Mouse (Mus musculus) lung, embryonic 14.5 days (tissue): ENCODE measurements around the gene Vmn1r2. TPM values are rescaled to one million over a fixed set of nuclear protein-coding genes. Genes with fewer than 3 reads are reported as not detected.
"Not testable (repeated sequence)": the region's sequence is repeated elsewhere in the genome, so short reads cannot be mapped to it uniquely, and the experiment has no call there.

Experiments used
- ATAC-seq: fragments of 200-750 bp; cut with Nextera tagmentation; 2 replicates; pipeline ENCODE4 v1.8.0; 2017; ENCODE audit warnings: mild to moderate bottlenecking, moderate TSS enrichment, moderate library complexity; ENCODE audit not compliant: insufficient read depth
- DNase-seq: peaks from one replicate; pipeline ENCODE4 v3.0.0-alpha.2; 2015
- H3K27ac ChIP-seq: fragments of 300-500 bp; sonication (generic); 2 replicates; pipeline ENCODE4 v1.5.1; 2014; ENCODE audit warnings: low read depth, mild to moderate bottlenecking, moderate library complexity
- H3K27me3 ChIP-seq: fragments of 300-500 bp; sonication (generic); 2 replicates; pipeline ENCODE4 v1.6.1; 2014; ENCODE audit warnings: low read length, control low read depth; ENCODE audit not compliant: insufficient read depth
- H3K36me3 ChIP-seq: fragments of 300-500 bp; sonication (generic); 2 replicates; pipeline ENCODE4 v1.6.1; 2014; ENCODE audit warnings: control low read depth; ENCODE audit not compliant: insufficient read depth
- H3K4me1 ChIP-seq: fragments of 300-500 bp; sonication (generic); 2 replicates; pipeline ENCODE4 v1.6.1; 2014; ENCODE audit warnings: antibody characterized with exemption, control low read depth; ENCODE audit not compliant: insufficient read depth
- H3K4me2 ChIP-seq: fragments of 300-500 bp; sonication (generic); 2 replicates; pipeline ENCODE4 v1.6.1; 2014; ENCODE audit warnings: mild to moderate bottlenecking
- H3K4me3 ChIP-seq: fragments of 300-500 bp; sonication (generic); 2 replicates; pipeline ENCODE4 v1.5.1; 2014; ENCODE audit warnings: low read depth, low read length
- H3K9ac ChIP-seq: fragments of 300-500 bp; sonication (generic); 2 replicates; pipeline ENCODE4 v1.6.1; 2014
- H3K9me3 ChIP-seq: fragments of 300-500 bp; sonication (generic); 2 replicates; pipeline ENCODE4 v1.6.1; 2016; ENCODE audit warnings: low read depth, low read length, control low read depth
- CTCF ChIP-seq: IDR thresholded peaks from 2 replicates; pipeline ENCODE4 v1.5.1; 2016; ENCODE audit warnings: antibody characterized with exemption, low read depth
- WGBS: fragments of 180-500 bp; shearing (Covaris S2); extraction: QIAGEN DNeasy Blood & Tissue Kit; methylation state at CpG from one replicate; pipeline ENCODE4 v1.1.7; 2014; 5-methylcytosine and 5-hydroxymethylcytosine counted together
- polyA plus RNA-seq: library from polyadenylated mRNA; unstranded; fragments of >200 nt; fragmentation: Nextera tagmentation; extraction: Ambion mirVana; gene quantifications from 2 replicates; pipeline ENCODE4 v1.2.1, GENCODE M21; 2014

The Vmn1r2 gene
- polyA plus RNA-seq, result not detected in 2 replicates

GRCm38 (mm10) chr4:3167020-3167419 is at the start of gene Vmn1r2:
TSS of gene Vmn1r2 (plus strand) at chr4:3167320.
- DNase-seq, H3K4me1 ChIP-seq, H3K27ac ChIP-seq, H3K27me3 ChIP-seq, H3K9me3 ChIP-seq, ATAC-seq, H3K4me2 ChIP-seq, H3K9ac ChIP-seq, H3K4me3 ChIP-seq, H3K36me3 ChIP-seq: not testable (repeated sequence)
- no CpG with 5 or more reads among the region's 1 CpGs for WGBS

DNA sequence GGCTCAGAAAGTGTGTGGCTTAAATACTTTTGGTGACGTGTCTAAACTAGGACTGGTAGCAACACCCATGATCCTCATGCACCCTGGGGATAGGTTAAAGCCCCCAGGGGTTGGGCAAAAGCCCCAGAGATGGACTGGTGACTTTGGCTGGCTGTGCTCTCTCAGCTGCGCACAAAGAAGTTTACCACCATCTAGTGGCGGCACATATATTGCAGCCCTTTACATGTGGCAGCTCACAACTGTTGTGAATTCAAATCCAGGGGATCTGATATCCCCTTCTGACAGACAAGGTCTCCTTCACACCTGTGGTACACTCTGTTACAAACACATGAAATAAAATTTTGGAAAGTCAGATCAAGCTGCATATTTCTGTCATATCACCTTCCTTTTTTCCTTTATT is 19.2 kb upstream of the Vmn1r2 start:
- not testable (repeated sequence) for H3K9ac ChIP-seq, H3K4me2 ChIP-seq, H3K4me1 ChIP-seq, H3K9me3 ChIP-seq, H3K27ac ChIP-seq, H3K36me3 ChIP-seq, DNase-seq, ATAC-seq, H3K4me3 ChIP-seq, H3K27me3 ChIP-seq
- no CpG with 5 or more reads among the region's 3 CpGs for WGBS

GRCm38 (mm10) chr4:3153320-3153719 is 13.8 kb upstream of the Vmn1r2 start:
- H3K36me3 ChIP-seq, H3K27ac ChIP-seq, H3K4me2 ChIP-seq, H3K9ac ChIP-seq, ATAC-seq, DNase-seq, H3K27me3 ChIP-seq, H3K9me3 ChIP-seq, H3K4me3 ChIP-seq, H3K4me1 ChIP-seq: not testable (repeated sequence)
- WGBS, result 64% methylated on average over 2 of the region's 2 CpGs

- not testable (repeated sequence) for H3K9me3 ChIP-seq, H3K4me3 ChIP-seq, H3K27me3 ChIP-seq, H3K4me1 ChIP-seq, H3K27ac ChIP-seq, H3K4me2 ChIP-seq, H3K36me3 ChIP-seq, H3K9ac ChIP-seq, ATAC-seq, DNase-seq
Measured at GRCm38 (mm10) chr4:3164429-3164828, 2.7 kb upstream of the Vmn1r2 start.

GRCm38 (mm10) chr4:3165046-3165445 is 2.1 kb upstream of the Vmn1r2 start:
- H3K4me2 ChIP-seq, result no peak overlapping the region
- no peak overlapping the region for H3K9ac ChIP-seq
- TF ChIP-seq CTCF, result no peak
- H3K4me3 ChIP-seq, result no peak overlapping the region
- 93% methylated on average over 4 of the region's 4 CpGs for WGBS
- H3K9me3 ChIP-seq, result peaks cover 4% of the 10 kb centered on the region; the same call in 1 of the 2 replicates
- no peak for ATAC-seq
- H3K36me3 ChIP-seq, result no peaks in the 10 kb centered on the region
- no peak for DNase-seq
- H3K27ac ChIP-seq, result no peak overlapping the region
- H3K4me1 ChIP-seq, result no peaks in the 10 kb centered on the region
- no peaks in the 10 kb centered on the region for H3K27me3 ChIP-seq

GRCm38 (mm10) chr4:3174586-3174985 is 7.5 kb downstream of the Vmn1r2 start:
- not testable (repeated sequence) for ATAC-seq, H3K4me3 ChIP-seq, H3K36me3 ChIP-seq, H3K4me1 ChIP-seq, H3K27me3 ChIP-seq, H3K4me2 ChIP-seq, H3K9ac ChIP-seq, H3K27ac ChIP-seq, DNase-seq
- 73% methylated on average over 4 of the region's 4 CpGs for WGBS
- peaks cover 13% of the 10 kb centered on the region; the same call in 1 of the 2 replicates for H3K9me3 ChIP-seq

DNA sequence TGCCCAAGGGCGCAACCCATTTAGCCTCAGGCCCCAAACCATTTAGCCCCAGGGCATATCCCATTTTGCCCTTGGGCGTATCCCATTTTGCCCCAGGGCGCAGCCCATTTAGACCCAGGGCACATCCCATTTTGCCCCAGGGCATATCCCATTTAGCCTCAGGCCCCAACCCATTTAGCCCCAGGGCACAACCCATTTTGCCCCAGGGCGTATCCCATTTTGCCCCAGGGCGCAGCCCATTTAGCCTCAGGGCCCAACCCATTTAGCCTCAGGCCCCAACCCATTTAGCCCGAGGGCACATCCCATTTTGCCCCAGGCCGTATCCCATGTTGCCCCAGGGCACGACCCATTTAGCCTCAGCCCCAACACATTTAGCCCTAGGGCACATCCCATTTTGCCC is 8.6 kb downstream of the Vmn1r2 start:
- not testable (repeated sequence) for H3K27me3 ChIP-seq, H3K9ac ChIP-seq, H3K27ac ChIP-seq, ATAC-seq, H3K4me1 ChIP-seq, H3K4me3 ChIP-seq, DNase-seq, H3K36me3 ChIP-seq, H3K4me2 ChIP-seq
- WGBS, result 92% methylated on average over 6 of the region's 8 CpGs
- H3K9me3 ChIP-seq, result peaks cover 13% of the 10 kb centered on the region; the same call in 1 of the 2 replicates

DNA sequence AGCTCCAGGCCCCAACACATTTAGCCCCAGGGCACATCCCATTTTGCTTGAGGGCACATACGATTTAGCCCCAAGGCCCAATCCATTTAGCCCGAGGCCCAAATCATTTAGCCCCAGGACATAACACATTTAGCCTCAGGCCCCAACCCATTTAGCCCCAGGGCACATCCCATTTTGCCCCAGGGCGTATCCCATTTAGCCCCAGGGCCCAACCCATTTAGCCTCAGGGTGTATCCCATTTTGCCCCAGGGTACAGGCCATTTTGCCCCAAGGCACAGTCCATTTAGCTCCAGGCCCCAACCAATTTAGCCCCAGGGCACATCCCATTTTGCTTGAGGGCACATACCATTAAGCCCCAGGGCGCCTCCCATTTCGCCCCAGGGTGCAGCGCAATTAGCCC is 9.1 kb downstream of the Vmn1r2 start:
- not testable (repeated sequence) for DNase-seq

DNA sequence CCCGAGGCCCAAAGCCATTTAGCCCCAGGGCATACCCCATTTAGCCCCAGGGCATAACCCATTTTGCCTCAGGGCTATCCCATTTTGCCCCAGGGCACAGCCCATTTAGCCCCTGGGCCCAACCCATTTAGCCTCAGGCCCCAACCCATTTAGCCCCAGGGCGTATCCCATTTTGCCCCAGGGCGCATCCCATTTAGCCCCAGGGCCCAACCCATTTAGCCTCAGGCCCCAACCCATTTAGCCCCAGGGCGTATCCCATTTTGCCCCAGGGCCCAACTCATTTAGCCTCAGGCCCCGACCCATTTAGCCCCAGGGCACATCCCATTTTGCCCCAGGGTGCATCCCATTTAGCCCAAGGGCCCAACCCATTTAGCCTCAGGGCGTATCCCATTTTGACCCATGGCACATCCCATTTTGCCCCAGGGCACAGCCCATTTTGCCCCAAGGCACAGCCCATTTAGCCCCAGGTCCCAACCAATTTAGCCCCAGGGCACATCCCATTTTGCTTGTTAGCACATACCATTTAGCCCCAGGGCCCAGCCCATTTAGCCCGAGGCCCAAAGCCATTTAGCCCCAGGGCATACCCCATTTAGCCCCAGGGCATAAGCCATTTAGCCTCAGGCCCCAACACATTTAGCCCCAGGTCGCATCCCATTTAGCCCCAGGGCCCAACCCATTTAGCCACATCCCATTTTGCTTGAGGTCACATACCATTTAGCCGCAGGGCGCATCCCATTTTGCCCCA is 9.8 kb downstream of the Vmn1r2 start:
- H3K27ac ChIP-seq, H3K4me1 ChIP-seq, H3K36me3 ChIP-seq, H3K9ac ChIP-seq, H3K27me3 ChIP-seq, DNase-seq, H3K4me2 ChIP-seq, H3K4me3 ChIP-seq, ATAC-seq: not testable (repeated sequence)
- peaks cover 13% of the 10 kb centered on the region; the same call in 1 of the 2 replicates for H3K9me3 ChIP-seq
- WGBS, result 87% methylated on average over 10 of the region's 10 CpGs

More for the DNA sequence above, 9.1 kb downstream of the Vmn1r2 start:
- 92% methylated on average over 6 of the region's 6 CpGs for whole genome bisulfite sequencing
- H3K9ac ChIP-seq, H3K27me3 ChIP-seq, H3K4me1 ChIP-seq, H3K36me3 ChIP-seq, H3K4me2 ChIP-seq, ATAC-seq, H3K4me3 ChIP-seq, H3K27ac ChIP-seq: not testable (repeated sequence)
- peaks cover 13% of the 10 kb centered on the region; the same call in 1 of the 2 replicates for H3K9me3 ChIP-seq

DNA sequence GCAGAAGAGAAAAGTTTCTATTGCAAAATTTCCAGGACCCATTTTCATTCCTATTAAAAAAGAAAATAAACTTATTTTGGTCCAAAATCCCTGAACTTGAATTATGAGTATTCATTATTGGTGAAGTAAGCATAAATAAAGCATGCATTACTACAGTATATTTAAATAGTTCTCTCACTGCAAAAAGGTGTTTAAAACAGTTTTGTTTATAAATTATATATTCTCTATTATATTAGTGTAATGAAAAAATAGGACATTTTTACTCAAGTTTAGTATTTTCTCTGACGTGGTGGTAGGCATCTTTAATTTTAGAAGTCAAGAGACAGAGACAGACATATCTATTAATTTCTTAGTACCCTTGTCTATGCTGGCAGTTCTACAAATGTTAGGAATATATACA is 18.1 kb downstream of the Vmn1r2 start, which contains the start of gene Vmn1r3:
TSS of gene Vmn1r3 (minus strand) at position 101 of the 400 bp plus-strand sequence.
- H3K4me1 ChIP-seq, H3K4me2 ChIP-seq, H3K27me3 ChIP-seq, H3K9me3 ChIP-seq, ATAC-seq, DNase-seq, H3K9ac ChIP-seq, H3K36me3 ChIP-seq, H3K27ac ChIP-seq, H3K4me3 ChIP-seq: not testable (repeated sequence)
- 79% methylated on average over 1 of the region's 1 CpGs for WGBS
